Mouse (Mus musculus): Measurements from ENCODE around the gene Prss57.

Gene Prss57

DNA sequence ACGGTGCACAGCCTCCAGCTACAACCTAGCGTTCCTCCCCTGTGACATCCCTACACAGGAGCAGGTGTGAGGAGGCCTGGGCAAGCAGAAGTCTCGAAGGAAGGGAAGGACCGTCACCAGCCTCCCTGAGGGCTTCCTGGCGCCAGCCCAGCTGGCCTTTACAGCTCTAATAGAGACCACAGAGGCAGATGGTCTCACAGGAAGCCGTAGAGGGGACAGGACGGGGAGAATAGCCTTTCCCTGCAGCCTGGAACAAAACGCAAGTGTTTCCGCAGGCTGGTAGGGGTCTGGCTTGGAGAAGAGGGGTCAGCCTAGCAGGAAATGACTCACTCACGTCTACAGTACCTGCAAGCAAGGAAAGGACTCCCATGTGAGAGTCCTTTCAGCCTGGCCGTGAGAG lies 17.1 kb upstream of the Prss57 start:
- DNase-seq (ENCODE audit: low read depth), result no peak

DNA sequence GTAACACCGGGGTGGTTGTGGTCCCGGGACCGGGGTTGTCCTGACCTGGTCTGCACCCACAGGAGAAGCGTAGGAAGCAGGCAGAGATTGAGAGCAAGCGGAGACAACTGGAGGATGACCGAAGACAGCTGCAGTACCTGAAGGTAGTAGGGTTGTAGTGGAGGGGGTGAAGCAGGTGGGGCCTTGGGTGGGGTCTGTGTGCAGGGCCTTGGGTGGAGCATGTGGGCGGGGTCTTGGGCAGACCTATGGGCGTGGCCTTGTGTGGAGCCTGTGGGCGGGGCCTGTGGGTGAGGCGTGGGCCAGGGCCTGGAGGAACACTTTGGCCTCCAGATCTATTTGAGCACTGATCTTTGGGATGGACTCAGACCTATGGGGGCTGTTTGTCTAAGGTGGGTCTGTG lies 16.2 kb upstream of the Prss57 start:
- DNase-seq (ENCODE audit: low read depth), result no peak

DNA sequence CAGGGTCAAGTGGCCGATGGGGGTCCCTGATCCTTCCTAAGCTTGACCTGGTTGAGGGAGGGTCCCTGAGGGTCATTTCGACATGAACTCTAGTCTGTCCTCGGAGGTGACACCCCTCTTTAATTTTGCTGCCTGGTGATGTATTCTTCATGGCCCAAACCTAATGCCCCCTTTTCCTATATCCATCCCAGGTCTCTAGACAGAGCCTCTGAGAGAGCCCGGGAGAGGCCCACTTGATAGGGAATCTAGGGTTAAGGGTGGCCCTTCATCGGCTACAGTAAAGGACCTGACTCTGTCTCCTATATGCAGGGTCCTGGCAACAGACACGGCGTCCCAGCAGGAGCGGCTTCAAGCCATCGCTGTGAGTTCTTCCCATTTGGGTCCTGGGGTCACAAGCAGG lies 15.6 kb upstream of the Prss57 start:
- no peak for DNase-seq (ENCODE audit: low read depth)

DNA sequence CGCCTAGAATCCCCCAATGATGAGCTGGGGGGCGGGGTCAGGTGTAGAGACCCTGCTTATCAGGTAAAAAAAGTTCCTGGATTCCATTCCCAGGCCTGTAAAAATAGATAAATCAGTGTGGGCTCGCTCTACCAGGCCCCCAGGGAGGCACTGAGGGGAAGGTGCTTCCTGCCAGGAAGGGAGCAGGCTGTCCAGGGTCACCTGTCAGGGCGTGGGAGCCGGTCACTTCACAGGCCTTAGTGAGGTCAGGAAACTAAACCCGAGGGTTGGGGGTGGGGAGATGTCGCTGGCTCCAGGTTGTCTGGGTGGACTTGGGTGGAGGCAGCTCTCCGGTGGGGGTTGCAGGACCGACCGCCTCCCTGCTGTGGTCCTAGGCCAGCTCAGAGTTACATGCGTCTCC lies 14.9 kb upstream of the Prss57 start:
- no peak for DNase-seq (ENCODE audit: low read depth)

DNA sequence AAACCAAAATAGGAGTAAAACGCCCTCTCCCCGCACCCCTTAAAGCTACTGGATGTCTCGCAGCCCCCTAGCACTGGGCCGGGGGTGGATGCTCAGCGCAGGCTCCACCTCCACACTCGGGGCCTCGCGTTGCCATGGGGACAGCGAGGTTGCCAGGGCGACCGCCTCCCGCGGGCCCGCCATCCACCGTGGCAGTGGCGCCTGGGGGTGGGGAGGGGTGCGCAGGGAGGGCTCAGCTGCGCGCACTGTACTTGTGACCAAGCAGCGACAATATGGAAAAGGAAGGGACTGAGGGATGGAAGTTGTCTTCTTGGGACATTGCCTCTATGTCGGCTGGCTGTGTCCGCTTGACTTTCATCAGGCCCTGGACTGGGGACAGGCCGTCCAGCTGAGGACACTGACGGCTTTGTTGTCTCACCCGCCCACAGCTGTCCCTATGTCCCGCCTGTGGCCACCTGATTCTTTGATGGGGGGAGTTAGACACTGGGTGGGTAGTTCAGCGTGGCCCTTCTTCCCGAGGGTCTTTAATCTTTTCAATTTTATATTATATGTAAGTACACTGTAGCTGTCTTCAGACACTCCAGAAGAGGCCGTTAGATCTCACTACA lies 13.1 kb upstream of the Prss57 start:
- no peak for DNase-seq (ENCODE audit: low read depth)

DNA sequence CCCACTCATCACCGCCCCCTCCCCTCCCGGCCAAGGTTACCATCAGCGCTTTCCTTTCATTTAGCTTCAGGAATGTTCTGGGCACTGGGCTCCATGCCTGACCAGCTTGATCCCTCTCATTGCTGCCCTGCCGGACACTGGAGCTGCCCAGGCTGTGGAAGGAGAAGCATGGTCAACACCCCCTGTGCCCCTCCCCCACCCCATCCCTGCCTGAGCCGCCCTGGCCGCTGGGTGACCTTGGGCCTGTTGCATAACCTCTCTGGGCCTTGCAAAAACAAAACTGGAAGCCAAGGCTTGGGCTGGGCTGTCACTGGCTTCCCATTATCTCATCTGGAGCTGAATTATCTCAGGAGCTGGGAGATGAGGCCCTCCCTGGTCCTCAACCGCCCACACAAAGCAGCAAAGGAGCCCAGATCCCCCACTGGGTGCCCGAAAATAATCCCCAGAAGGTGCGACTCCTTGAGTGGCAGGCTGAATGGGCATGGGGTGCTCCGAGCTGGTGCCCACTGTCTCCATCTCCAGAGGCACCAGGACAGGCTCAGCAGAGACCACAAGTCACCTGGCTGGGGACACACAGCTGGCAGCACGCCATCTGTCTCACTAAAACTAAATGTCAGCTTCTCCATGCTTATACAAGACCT lies 11.7 kb upstream of the Prss57 start:
- DNase-seq (ENCODE audit: low read depth), result peak; percentile 62

DNA sequence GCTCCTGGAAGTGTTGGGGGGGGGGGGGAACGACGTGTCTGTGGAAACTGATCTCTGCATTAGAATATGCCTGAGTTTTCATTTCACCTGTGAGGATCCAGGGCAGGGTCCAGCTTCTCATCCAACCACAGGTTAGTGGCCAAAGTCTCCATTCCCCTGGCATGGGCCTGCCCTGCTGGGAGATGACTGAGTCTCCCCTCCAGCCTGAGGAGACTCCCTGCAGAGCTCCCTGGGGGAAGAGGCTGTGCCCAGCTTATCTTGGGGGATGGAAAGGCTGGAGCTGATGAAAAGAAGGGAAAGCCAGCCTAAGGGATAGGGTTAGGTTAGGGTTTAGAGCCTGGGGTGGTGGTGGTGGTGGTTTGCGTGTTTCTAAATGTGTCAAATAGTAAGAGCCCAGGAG lies 11.1 kb upstream of the Prss57 start:
- DNase-seq (ENCODE audit: low read depth), result no peak

DNA sequence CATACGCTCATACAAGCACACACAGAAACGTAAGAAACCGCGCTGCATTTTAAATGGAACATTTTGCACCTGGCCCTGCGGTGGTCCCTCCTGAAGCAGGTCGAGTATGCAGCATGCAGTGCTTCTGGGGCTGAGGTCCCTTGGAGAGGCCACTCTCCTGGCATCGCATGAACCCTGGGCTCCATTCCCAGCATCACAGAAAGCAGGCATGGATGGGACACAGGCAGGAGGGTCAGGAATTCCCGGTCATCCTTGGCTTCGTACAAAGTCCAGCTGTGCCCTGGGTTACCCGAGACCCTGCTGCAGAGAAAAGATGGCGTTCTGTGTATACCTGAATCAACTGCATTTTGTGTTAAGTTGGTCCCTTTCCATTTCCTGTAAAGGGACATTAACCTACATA lies 9.7 kb upstream of the Prss57 start:
- no peak for DNase-seq (ENCODE audit: low read depth)

DNA sequence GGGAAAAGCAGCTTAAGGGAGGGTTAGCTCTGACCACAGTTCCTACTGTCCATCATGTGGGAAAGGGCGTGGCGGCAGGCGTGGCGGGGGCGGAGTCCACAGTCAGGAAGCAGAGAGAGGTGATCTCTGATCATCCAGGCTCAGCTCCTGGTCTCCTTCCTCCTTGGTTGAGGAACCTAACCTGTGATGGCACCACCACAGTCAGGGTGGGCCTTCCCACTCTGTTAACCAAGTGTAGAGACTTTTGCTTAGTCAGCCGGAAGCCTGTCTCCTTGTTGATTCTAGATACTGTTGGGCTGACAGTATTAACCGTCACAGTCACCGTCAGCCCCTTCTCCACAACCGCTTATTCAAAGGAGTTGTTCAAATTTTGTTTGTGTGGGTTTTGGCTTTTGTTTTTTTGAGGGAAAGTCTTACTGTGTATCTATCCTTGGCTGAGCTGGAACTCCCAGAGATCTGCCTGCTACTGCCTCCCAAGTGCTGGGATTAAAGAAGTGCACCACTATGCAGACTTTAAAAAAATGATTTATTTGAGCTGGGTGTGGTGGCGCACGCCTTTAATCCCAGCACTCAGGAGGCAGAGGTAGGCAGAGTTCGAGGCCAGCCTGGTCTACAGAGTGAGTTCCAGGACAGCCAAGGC lies 7.6 kb upstream of the Prss57 start:
- no peak for DNase-seq (ENCODE audit: low read depth)

DNA sequence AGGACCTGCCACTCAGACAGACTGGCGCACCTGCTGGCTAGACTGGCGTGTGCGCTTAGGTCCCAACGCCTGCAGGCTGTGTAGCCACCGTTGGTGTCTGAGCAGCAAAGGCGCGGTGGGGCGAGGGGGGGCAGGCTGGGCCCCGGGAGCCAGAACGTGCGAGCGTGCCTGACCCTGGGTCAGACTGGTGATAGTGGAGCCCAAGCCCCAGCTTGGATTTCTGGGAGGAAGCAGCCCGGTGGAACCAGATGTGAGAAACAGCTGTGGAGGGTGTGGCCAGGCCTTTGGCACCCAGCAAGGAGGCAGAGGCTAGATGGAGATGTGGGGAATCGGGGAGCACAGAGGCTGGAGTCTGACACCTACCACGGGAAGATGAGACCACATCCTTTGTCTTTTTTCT lies 6.6 kb upstream of the Prss57 start:
- no peak for DNase-seq (ENCODE audit: low read depth)

DNA sequence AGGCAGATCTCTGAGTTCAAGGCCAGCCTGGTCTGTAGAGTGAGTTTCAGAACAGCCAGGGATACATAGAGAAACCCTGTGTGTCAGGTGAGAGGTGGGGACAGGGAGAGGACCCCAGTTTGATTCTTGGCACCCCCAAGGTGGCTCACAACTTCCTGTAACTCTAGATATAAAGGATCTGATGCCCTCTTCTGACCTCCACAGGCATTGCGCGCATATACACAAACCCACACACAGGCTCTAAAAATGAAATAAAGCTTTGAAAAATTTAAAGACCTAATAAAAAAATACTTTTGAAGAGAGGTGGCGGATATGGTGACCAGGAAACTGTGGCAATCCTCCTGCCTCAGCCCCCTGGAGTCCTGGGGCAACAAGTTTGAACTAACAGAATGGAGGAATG lies 5.1 kb upstream of the Prss57 start:
- no peak for DNase-seq (ENCODE audit: low read depth)

DNA sequence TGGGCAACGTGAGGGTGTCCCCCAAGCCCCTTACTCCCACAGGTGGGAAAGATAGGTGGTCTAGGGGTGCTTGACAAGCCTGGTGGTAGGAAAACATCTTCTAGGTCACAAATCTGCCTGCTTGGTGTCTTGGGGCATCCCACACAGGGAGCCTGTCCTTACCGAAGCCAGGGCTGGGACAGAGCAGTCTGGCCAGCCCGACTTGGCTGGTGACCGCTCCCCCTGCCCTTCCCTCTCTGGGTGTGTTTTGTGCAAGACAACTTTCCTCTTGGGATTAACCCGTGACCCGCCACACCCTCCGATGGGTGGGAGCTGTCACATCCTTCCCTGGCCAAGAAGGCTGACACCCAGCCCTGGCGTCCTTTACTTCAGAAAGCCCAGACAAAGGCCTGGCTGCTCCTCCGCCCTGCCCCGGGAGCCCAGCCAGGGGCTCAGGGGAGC lies 3.8 kb upstream of the Prss57 start:
- DNase-seq (ENCODE audit: low read depth), result peak; percentile 57

DNA sequence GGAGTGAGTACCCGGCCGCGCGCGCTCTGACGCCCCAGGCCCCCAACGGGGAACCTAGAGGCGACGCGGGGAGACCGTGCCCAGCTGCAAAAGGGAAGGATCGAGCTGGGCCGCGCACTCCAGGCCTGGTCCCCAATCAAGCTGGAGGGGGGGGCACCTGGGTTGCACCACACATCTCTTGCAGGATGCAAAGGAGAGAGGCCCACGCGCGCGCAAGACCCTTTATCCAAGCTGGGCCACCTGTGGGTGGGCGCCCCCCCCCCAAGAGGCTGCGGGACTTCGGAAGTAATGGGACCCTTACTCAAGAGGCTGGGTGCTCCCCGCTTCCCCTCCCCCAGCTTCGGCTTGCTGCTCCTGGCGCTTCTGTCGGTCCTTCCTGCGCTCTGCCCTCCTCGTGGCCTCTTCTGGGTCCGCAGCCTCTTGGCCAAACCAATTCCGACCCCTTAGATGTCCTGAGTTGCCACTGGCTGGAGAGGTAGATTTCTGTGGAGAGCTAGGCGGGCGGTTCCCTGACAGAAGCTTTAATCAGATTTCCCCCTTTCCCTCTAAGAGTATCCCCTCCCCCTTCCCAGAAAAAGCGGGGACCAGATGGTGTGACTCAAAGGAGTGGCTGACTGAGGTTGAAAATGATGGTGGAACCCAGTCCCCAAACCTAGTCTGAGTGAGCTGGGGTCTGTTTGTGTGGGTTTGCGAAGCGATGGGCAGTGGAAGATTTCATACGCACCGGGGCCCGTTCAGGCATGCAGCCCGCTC lies 3.2 kb upstream of the Prss57 start:
- no peak for DNase-seq (ENCODE audit: low read depth)

DNA sequence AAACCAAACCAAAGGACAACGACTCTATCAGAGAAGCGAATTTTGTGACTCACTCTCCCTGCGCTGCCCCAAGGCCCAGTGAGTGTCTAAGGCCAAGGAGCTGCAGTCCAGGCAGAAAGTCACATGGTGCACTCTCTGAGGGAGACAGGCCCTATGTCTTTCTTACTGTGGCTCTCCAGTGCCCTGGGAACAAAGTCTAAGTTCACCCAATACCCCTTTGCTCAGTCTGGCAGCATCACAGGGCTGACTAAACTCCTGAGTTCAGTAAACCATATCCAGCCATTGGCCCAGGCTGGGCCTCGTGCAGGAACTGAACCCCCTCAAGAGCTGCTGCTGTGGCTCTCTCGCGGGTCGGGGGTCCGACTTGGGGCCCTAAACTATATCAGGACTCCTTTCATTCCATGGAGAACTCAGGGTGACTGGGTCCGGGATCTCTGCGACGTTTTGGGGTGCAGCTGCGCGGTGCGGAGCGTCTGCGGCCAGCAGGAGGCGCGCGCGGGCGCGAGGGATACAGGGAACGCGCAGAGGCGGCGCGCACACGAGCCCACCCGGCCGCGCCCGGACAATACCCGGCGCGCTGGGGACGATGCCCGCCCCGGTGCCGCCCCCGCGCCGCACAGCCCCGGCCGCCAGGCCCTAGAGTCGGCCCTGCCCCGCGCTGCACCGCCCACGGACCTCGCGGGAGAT lies 2.4 kb upstream of the Prss57 start, which contains the start of gene Palm:
Gene Palm, plus strand, starts transcription at position 522 of the 687 bp plus-strand sequence.
- DNase-seq (ENCODE audit: low read depth), result no peak

DNA sequence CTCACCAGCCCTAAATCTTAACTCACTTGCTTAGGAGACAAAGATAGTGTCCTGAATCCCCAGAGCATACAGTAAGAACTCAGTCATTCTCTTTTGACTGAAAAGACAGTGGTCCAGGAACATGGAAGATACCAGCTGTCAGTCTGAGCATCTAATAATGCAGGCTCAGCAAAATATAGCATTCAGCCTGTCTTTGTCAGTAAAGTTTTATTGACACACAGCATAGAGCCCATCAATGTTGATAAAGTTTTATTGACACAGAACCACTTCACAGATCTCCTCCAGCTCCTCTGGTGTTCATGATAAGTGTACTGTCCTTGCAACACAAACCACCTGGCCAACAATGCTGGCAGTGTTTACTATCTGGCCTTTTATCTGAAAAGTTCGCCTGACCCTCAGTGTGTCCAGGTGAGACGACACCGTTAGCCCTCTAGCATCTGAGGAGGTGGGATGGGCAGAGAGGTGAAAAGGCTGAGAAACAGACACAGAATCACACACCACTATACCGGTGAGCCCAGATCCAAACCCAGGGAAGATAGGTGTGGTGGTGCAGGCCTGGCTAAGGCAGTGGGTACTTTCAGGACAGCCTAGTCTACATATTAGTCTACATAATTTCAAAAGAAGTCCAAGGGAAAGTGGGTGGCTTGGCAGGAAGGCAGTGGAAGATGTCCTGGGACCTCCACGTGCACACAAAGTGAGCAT lies 1.7 kb upstream of the Prss57 start:
- DNase-seq (ENCODE audit: low read depth), result no peak

DNA sequence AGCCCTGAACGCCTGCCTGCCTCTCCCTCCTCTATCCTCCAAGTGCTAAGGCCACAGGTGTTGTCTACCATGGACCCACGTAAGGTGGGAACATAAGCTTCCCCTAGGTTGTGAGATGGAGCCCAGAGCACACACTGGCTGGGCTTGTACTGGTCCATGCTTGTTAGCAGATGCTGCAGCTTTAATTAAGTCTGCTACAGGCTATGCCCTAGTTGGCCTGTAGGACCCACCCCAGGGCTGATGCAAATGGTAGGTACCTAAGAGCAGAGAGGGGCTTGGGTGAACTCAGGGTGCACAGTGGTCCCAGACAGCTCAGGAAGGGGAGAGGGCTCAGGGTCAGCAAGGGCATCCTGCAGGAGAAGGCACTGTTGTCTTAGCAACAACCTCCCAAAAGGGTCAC lies 1.2 kb downstream of the Prss57 start:
- no peak for DNase-seq (ENCODE audit: low read depth)

DNA sequence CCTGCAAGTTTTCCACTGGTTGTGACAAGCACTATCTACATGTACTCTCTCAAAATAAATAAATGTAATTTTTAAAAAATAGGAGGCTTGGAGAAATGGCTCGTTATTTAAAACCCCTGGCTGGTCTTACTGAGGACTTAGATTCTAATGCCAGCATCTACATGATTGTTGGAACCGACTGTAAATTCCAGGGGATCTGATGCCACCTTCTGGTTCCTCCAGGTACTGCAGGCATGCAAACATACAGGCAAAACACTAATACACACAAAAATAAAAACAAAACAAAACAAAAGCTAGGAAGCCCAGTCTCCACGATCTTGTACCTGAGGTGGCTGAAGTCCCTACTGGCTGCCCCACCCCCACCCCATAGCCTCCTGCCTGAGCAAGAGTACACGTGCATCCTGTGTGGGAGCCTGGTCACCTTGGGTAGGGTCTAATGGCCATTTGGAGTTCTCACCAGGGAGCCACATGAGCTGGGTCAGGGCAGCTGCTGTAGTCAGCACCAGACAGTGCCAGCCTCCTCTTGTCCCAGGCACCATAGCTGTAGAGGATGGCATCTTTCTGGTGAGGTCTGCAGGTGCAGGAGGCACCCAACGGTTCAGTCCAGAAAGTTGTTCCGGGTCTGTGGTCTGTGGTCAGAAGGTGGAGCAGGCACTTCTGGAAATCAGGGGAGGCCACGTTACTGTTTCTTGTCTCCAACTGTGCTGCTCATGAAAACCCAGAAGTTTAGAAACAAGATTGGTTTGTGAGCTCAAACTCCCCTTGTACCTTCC lies 2.2 kb downstream of the Prss57 start:
- DNase-seq (ENCODE audit: low read depth), result no peak

DNA sequence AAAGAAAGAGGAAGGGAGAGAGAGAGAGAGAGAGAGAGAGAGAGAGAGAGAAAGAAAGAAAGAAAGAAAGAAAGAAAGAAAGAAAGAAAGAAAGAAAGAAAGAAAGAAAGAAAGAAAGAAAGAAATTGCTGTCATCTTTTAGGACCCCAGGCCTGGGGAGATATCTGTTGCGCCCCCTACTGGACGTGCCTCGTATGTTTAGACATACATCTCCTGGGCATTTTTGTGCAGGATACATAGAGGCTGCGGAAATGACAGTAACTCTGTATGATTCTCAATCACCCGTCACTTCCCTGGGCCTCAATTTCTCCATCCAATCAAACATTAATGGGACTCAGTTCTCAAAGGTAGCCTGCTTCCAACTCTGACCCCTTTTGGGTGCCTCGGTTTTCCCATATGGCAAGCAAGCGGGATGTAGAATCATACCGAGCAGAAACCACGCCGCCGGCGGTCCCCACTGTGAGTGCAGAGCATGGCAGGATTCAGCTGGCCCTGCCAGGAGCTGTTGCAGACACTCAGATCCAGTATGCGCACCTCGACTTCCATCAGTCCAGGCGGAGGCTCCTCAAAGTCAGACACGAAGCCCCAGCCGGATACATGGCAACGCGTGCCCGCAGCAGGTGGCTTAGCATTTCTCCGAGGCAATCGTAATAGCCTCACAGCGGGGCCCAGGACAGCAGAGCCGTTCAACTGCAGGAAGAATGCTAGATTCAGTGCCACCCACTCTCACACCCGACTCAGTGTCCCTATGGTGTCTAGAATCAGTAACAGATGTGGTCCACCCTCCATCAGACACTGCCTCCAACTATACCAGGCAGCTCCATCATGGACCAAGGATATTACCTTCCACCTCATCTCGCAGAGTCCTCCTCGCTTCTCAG lies 6.6 kb downstream of the Prss57 start:
- no peak for DNase-seq (ENCODE audit: low read depth)

DNA sequence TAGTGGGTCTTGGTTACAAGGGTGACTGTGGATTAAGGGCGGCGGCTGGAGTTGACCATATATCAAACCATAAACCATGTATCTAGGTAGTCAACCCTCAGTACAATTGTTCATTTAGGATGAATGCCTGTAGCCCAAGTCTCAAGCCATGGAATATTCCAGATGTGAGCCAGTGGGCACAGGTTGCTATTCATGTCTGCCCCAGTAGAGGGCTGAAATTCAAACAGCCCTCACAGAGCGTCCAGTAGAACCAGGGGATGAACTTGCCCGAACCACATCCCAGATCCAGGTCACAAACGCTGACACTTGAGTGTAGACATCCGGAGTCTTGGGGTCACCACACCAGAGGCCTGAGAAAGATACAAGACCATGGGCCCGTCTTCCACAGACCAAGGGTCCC lies 7.7 kb downstream of the Prss57 start:
- DNase-seq (ENCODE audit: low read depth), result no peak

DNA sequence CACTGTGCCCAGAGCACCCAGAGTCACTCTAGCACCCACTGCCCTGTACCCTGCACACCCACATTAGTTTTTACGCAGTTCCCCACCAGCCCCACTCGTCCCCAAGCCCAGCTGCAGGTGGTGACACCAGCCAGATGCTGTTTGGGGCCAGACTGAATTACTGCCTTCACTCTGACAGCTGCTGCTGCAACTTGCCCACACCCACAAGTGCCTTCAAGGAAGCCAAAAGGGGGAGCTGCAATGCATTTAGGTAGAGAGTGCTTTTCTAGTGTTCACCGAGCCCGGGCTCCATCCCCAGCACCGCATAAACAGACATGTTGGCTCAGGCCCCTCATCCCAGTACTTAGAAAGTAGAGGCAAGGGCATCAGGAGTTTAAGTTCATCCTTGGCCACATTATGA lies 8.8 kb downstream of the Prss57 start:
- DNase-seq (ENCODE audit: low read depth), result no peak
